Mouse (Mus musculus) right cerebral cortex, postnatal 36 days (tissue): ENCODE data around the gene Ick.

Source experiments
- DNase-seq, 2 experiments: peaks; one replicate each; pipeline ENCODE4 v3.0.0; 2022; ENCODE audit warnings: low spot score in 2 of 2, mixed read lengths in 1 of 2

The Ick gene

GRCm38 (mm10) chr9:78190651-78191634 lies 82.0 kb downstream of the Ick start:
- no peak for DNase-seq

DNA sequence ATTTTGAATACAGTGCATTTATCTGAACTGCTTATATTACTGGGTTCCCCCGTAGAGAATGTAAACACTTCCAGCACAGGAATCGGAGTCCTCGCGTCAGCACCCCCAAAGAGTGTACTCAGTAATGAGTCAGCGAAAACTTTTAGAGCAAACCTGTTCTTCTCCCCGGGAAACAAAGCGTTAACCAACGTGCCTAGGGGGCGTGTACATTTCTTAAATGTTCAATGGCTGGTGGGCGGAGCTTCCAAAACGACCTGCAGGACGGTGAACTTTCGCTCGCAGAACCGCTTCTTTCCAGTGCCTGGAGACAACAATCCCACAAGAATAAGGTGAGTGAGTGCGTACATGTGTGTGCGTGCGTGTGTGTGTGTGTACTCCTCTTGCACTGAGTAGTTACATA lies 82.7 kb downstream of the Ick start:
- no peak for DNase-seq

GRCm38 (mm10) chr9:78193902-78194597 lies 85.1 kb downstream of the Ick start:
- no peak for DNase-seq

DNA sequence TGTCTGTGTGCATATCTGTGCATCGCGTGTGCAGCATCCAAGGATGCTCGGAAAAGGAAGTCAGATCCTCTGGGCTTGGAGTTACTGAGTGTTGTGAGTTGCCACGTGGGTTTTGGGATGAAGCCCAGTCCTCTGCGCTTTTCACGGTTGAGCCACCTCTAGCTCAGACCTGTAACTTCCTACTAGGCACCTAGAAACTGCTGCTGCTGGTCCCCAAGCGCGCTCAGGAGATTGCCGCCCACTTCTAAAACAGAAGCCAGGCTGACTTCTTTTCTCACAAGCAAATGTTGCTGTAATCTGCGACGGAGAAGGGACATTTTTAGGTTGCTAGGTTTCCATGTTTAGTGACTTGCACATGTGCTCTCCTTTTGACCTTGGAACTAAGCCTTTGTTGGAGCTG lies 86.0 kb downstream of the Ick start:
- DNase-seq, result peak; percentile 42 to 48

GRCm38 (mm10) chr9:78197801-78198200 lies 88.8 kb downstream of the Ick start:
- no peak for DNase-seq

- DNase-seq, result no peak
Observed at GRCm38 (mm10) chr9:78204194-78204593, 95.2 kb downstream of the Ick start.

DNA sequence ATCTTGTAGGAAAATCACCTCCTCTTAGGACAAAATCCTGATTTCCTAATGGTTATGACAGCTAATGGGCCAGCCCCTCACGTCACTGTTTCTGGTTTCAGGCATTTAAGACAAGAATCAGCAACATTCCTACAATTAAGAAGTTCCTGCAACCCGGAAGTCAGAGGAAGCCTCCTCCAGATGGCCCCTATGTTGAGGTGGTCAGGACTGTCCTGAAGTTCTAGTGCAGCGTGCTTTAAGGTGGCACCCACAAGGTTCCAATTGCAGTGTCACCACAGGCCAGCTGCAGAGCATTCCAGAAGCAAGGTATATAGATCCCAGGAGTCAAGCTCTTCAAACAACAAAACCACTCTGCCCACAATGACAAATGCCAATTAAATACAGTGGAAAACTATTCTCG lies 100.0 kb downstream of the Ick start:
- DNase-seq, result no peak

DNA sequence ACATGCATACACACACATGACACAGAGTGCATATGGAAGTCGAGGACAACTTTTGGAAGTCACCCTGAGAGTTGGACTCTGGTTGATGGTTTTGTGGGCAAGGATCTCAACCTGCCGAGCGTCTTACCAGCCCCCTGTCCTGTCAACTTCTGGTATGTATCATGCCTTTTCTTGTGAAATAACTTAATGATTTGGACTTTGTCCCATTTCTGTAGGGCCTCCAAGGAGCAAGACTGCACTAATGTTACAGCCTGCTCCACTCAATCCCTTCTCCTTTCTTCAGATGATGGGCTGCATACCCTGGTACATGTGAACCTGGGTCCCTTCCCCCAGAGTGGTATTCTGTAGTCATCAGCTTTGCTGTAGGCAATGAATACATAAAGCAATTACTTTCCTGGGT lies 101.1 kb downstream of the Ick start:
- DNase-seq, result no peak

DNA sequence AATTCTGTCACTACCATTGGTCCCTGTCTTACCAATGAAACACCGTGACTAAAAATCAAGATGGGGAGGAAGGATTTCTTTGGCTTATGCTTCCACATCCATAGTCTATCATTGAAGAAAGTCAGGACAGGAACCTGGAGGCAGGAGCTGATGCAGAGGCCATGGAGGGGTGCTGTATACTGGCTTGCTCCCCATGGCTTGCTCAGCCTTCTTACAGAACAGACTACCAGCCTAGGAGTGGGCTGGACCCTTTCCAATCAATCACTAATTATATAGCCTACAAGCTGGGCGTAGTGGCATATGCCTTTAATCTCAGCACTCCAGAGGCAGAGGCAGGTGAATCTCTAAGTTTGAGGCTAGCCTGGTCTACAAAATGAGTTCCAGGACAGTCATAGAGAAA lies 101.8 kb downstream of the Ick start:
- DNase-seq, result no peak

DNA sequence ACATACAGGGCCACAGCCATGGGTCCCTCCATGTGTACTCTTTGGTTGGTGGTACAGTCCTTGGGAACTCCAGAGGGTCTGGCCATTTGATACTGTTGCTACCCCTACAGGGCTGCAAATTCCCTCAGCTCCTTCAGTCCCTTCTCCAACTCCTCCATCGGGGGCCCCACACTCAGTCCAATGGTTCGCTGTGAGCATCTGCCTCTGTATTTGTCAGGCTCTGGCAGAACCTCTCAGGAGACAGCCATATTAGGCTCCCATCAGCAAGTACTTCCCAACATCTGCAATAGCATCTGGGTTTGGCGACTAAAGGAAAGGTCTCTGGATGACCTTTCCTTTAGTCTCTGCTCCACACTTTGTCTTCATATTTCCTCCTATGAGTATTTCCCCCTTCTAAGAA lies 102.5 kb downstream of the Ick start:
- no peak for DNase-seq

DNA sequence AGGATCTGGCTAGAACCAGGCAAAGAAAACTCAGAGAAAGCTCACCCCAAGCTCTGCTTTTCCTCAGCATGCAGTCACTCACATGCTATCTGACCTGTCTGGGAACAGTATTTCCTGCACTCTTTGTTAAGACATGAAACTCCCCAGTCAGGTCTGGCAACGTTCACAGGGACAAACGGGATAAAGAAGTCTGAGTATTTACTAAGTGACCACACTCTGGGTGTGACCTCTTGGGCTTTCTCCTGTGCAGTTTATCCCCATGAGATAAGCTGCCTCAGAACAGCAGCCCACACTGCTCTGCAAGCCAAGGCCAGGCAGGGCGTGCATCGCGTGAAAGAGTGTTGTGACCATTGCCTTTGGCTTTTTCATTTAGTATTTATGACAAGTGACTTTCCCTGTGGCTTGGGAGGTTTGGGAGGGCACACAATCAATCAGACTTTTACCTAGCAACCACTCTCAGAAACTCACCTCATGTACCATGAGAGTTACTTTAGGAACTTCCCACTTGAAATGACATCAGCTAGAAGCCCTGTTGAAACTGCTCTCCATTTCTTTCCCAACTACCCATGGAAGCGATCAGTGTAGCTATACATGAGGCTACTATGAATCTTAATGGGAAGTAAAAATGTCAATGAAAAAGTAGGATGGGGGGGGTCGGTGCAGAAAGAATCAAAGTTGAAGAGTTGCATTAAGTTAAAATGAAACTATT lies 103.5 kb downstream of the Ick start:
- DNase-seq, result no peak

DNA sequence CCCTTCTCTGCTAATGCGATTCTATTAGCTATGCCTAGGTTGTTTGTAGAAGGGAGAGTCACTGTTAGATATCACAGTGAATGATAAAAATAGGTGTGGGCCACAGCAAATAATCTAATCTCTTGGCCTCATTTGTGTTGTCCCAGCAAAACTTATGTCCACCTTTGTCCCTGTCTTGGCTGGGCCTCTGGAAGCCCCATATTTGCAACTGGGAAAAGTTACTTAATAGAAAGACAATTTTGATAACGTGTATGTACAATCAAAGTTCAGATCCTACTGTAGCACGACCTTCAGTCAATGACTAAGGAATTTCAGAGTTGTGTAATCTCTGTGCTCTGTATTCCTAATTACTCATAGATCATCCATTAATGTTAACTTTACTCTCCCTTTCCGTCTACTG lies 108.1 kb downstream of the Ick start:
- DNase-seq, result no peak
